Mouse (Mus musculus): ENCODE results near the gene Entpd2. TPM values are rescaled to one million over a fixed set of nuclear protein-coding genes. Genes with fewer than 3 reads are reported as not detected.

Gene Entpd2
- polyA plus RNA-seq (2012; rRNA removed): 66.7 and 73.6 TPM in 2 replicates

DNA sequence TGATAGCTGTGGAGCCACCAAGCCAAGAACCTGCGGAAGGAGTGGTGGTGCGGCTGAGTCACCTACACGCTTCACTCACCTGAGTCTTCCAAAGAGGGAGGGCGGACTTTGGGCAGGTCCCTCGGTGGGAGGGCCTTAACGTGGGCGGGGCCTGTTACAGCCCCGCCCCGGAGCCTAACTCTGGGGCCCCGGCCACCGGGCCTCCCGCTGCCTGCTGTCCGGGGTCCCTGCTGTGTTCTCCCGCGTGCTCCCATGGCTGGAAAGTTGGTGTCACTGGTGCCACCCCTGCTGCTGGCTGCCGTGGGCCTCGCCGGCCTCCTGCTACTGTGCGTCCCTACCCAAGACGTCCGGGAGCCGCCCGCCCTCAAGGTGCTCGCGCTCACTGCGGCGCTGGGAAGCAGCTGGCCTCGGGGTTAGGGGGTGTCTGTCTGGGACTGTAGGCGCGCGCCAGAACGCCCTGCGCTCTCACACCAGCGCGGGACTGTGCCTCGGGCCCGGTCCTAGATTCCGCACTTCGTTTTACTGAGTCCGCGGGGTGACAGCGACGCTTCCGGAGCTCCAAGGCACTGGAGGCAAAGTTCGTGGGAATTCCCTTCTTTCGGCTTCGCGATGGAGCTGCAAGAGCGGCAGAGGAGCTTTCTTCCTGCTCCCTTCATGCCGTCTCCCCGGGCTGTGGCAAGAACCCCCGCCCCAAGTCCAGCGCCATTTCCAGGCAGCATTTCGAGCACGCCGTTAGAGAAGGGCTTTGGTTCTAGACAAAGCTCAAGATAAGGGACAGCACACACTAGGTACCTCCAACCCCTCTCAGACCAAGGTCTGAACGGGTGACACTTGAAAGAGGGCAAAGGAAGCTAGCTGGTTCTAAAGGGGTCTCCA lies at the start of gene Entpd2:
Gene Entpd2 (plus strand): TSS at position 154 of the 876 bp plus-strand sequence.

GRCm38 (mm10) chr2:25356208-25357079 lies 39.2 kb upstream of the Entpd2 start, which contains the start of gene Dpp7:
Gene Dpp7, minus strand, starts transcription at chr2:25356359.

GRCm38 (mm10) chr2:25365091-25365761 lies 30.4 kb upstream of the Entpd2 start, which contains the start of gene Uap1l1:
Gene Uap1l1, minus strand, starts transcription at chr2:25365682.

GRCm38 (mm10) chr2:25371764-25372643 lies 23.7 kb upstream of the Entpd2 start, which contains the start of gene Sapcd2:
Gene Sapcd2, plus strand, starts transcription at chr2:25372321.

DNA sequence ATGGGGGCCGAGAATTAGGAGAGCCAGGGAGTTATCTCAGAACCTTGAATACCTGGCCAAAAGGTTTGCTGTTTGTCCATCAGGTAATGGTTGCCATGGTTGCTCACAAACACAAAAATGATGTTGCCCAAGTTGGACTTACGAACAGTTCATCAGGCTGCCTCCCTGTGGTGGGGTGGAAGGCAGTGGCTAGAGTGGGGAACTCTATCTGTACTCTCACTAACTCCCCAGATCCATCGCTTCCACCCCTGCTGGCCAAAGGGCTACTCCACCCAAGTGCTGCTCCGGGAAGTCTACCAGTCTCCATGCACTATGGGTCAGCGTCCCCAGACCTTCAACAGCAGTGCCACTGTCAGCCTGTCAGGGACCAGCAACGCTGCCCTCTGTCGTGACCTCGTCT lies 3.4 kb downstream of the Entpd2 start, which contains the start of gene Npdc1:
Gene Npdc1 (plus strand): TSS at position 301 of the 400 bp plus-strand sequence.

DNA sequence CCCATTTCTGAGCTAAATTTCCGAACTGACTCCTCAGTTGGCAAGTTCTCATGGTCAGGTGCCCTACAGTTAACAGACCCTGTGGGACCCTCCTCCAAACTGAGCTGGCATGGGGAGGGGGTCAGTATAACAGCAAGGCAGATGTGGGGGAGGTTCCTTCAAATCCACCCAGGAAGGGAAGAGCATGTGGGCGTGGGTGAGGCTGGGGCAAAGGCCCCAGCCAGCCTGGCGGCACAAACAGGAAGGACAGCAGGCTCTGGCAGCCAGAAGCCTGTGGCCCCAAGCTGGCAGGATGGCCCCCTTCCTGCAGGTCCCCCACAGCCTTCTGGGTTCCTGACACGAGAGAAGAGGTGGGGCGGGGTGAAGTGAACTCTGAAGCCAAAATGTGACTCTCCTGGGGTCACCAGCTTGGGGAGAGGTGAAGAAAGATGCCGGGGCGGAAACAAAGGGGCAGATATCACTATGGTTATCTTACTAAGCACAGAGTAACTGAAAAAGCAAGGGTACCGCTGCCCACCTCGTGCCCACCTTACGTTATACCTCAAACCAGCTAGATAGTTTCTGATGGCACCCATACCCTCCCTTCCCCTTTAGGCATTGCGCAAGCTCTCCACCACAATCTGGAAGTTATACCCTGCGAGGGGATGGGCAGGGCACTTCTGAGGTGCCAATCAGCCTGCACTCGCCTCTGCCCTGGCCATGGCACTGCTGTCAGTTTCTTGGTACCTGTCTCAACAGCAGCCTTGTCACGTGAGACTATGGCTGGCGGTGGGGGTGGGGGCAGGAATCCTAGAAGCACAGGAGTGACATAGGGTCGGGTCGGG lies 27.1 kb downstream of the Entpd2 start, which contains the start of gene Fut7:
Gene Fut7 (plus strand): TSS at position 681 of the 824 bp plus-strand sequence.

GRCm38 (mm10) chr2:25428442-25429236 lies 33.0 kb downstream of the Entpd2 start, which contains the start of gene Abca2:
Gene Abca2, plus strand, starts transcription at chr2:25428703.

Other genes starting within 250 kb of the Entpd2 start
- gene Nrarp, start 215.1 kb upstream of the Entpd2 start, polyA plus RNA-seq (2012; rRNA removed): 38.5 and 40.0 TPM in 2 replicates
- gene Tor4a, start 199.0 kb upstream of the Entpd2 start, polyA plus RNA-seq (2012; rRNA removed): 73.5 and 77.4 TPM in 2 replicates
- gene Nelfb, start 184.4 kb upstream of the Entpd2 start, polyA plus RNA-seq (2012; rRNA removed): 58.5 and 62.9 TPM in 2 replicates
- gene Stpg3, start 181.2 kb upstream of the Entpd2 start, polyA plus RNA-seq (2012; rRNA removed): 0.19 TPM in 1 of 2 replicates, not detected in the other
- 0.10 TPM in 1 of 2 replicates, not detected in the other for gene Fam166a, start 177.1 kb upstream of the Entpd2 start, polyA plus RNA-seq (2012; rRNA removed)
- 680 and 930 TPM in 2 replicates for gene Tubb4b, start 171.2 kb upstream of the Entpd2 start, polyA plus RNA-seq (2012; rRNA removed)
- gene Slc34a3, start 161.5 kb upstream of the Entpd2 start, polyA plus RNA-seq (2012; rRNA removed): 0.06 TPM in 1 of 2 replicates, not detected in the other
- not detected in 2 replicates for gene Rnf224, start 159.1 kb upstream of the Entpd2 start, polyA plus RNA-seq (2012; rRNA removed)
- 17.8 and 19.3 TPM in 2 replicates for gene Rnf208, start 153.6 kb upstream of the Entpd2 start, polyA plus RNA-seq (2012; rRNA removed)
- gene Cysrt1, start 153.4 kb upstream of the Entpd2 start, polyA plus RNA-seq (2012; rRNA removed): 0.41 TPM in 1 of 2 replicates, not detected in the other
- 26.9 and 28.8 TPM in 2 replicates for gene AL732309.1, start 149.0 kb upstream of the Entpd2 start, polyA plus RNA-seq (2012; rRNA removed)
- gene Tmem203, start 140.4 kb upstream of the Entpd2 start, polyA plus RNA-seq (2012; rRNA removed): 39.1 and 59.2 TPM in 2 replicates
- 194 and 199 TPM in 2 replicates for gene Tprn, start 133.3 kb upstream of the Entpd2 start, polyA plus RNA-seq (2012; rRNA removed)
- gene Ssna1, start 123.4 kb upstream of the Entpd2 start, polyA plus RNA-seq (2012; rRNA removed): 68.4 and 69.1 TPM in 2 replicates
- 80.9 and 85.4 TPM in 2 replicates for gene Anapc2, start 123.4 kb upstream of the Entpd2 start, polyA plus RNA-seq (2012; rRNA removed)
- not detected in 2 replicates for gene Tmem210, start 107.7 kb upstream of the Entpd2 start, polyA plus RNA-seq (2012; rRNA removed)
- gene Lrrc26, start 106.0 kb upstream of the Entpd2 start, polyA plus RNA-seq (2012; rRNA removed): 197 and 281 TPM in 2 replicates
- 1.5 TPM in 2 replicates for gene Grin1, start 76.7 kb upstream of the Entpd2 start, polyA plus RNA-seq (2012; rRNA removed)
- 15.6 and 17.3 TPM in 2 replicates for gene Man1b1, start 63.5 kb upstream of the Entpd2 start, polyA plus RNA-seq (2012; rRNA removed)
- gene Dpp7, start 39.5 kb upstream of the Entpd2 start, polyA plus RNA-seq (2012; rRNA removed): 37.3 and 38.5 TPM in 2 replicates
- 53.2 and 76.3 TPM in 2 replicates for gene Uap1l1, start 30.2 kb upstream of the Entpd2 start, polyA plus RNA-seq (2012; rRNA removed)
- 24.4 and 27.1 TPM in 2 replicates for gene Sapcd2, start 23.6 kb upstream of the Entpd2 start, polyA plus RNA-seq (2012; rRNA removed)
- gene Npdc1, start 3.5 kb downstream of the Entpd2 start, polyA plus RNA-seq (2012; rRNA removed): 246 and 266 TPM in 2 replicates
- 0.19 and 0.25 TPM in 2 replicates for gene Fut7, start 27.4 kb downstream of the Entpd2 start, polyA plus RNA-seq (2012; rRNA removed)
- gene Abca2, start 32.8 kb downstream of the Entpd2 start, polyA plus RNA-seq (2012; rRNA removed): 19.3 and 24.9 TPM in 2 replicates
- gene Clic3, start 61.0 kb downstream of the Entpd2 start, polyA plus RNA-seq (2012; rRNA removed): 1.6 and 2.1 TPM in 2 replicates
- gene Paxx, start 65.2 kb downstream of the Entpd2 start, polyA plus RNA-seq (2012; rRNA removed): 66.2 and 79.3 TPM in 2 replicates
- 0.21 and 0.37 TPM in 2 replicates for gene Ptgds, start 74.2 kb downstream of the Entpd2 start, polyA plus RNA-seq (2012; rRNA removed)
- gene Lcn12, start 98.0 kb downstream of the Entpd2 start, polyA plus RNA-seq (2012; rRNA removed): not detected in 2 replicates
- 23.6 and 29.7 TPM in 2 replicates for gene Fbxw5, start 104.9 kb downstream of the Entpd2 start, polyA plus RNA-seq (2012; rRNA removed)
- 1.7 and 2.4 TPM in 2 replicates for gene C8g, start 105.8 kb downstream of the Entpd2 start, polyA plus RNA-seq (2012; rRNA removed)
- gene Traf2, start 151.1 kb downstream of the Entpd2 start, polyA plus RNA-seq (2012; rRNA removed): 13.4 and 15.1 TPM in 2 replicates
- gene Edf1, start 162.0 kb downstream of the Entpd2 start, polyA plus RNA-seq (2012; rRNA removed): 208 and 259 TPM in 2 replicates
- gene Mamdc4, start 179.0 kb downstream of the Entpd2 start, polyA plus RNA-seq (2012; rRNA removed): 3.1 and 10.3 TPM in 2 replicates
- gene Phpt1, start 179.3 kb downstream of the Entpd2 start, polyA plus RNA-seq (2012; rRNA removed): 20.9 and 24.9 TPM in 2 replicates
- gene Ajm1, start 185.9 kb downstream of the Entpd2 start, polyA plus RNA-seq (2012; rRNA removed): 2.2 and 2.4 TPM in 2 replicates
- 64.1 and 64.2 TPM in 2 replicates for gene Rabl6, start 212.6 kb downstream of the Entpd2 start, polyA plus RNA-seq (2012; rRNA removed)
- 0.07 TPM in 2 replicates for gene Ccdc183, start 221.8 kb downstream of the Entpd2 start, polyA plus RNA-seq (2012; rRNA removed)
- gene Tmem141, start 226.1 kb downstream of the Entpd2 start, polyA plus RNA-seq (2012; rRNA removed): 20.6 and 23.5 TPM in 2 replicates
- 9.5 and 10.1 TPM in 2 replicates for gene Fcna, start 232.2 kb downstream of the Entpd2 start, polyA plus RNA-seq (2012; rRNA removed)

Data from colon, adult 2 months (tissue).